ENCODE assay signal across 7 mouse cellular contexts in the genomic region with DNA sequence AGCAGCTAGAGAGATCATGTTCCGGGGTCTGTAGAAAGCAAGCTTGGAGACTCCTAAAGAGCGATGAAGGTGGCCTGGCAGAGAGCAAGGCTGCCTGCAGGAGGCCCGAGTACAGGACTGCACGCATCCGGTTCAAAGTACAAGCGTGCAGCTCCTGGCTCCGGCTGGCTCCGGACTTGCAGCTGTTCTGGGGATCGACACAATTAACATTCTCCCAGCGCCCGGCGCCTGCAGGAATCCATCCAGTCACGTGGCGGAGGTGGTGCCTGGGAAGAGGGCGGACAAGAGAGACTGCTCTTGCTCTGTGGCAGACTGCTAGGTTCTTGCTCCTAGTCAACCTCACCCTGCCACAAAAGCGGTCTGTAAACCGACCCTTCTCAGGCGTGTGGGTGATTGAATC.
A peak's percentile ranks its signal among the peaks of the same experiment; 100 is the strongest.
DNase-seq lines count a peak whose midpoint lies in the region; ATAC-seq and TF ChIP-seq lines count a peak whose summit lies in the region.

No protein-coding gene starts in this region.

- peaks cover 38% of the 10 kb centered on the region for H3K4me1 ChIP-seq in embryonic facial prominence, embryonic 15.5 days
- H3K4me1 ChIP-seq in heart, embryonic 10.5 days: peaks cover 44% of the 10 kb centered on the region
- H3K4me1 ChIP-seq in kidney, embryonic 14.5 days (ENCODE audit: control insufficient read depth, insufficient read depth, low read length): peaks cover 7% of the 10 kb centered on the region
- peaks cover 34% of the 10 kb centered on the region for H3K4me1 ChIP-seq in limb, embryonic 11.5 days (ENCODE audit: control insufficient read depth, insufficient read depth, low read length)
- H3K4me1 ChIP-seq in midbrain, embryonic 15.5 days: peaks cover 17% of the 10 kb centered on the region
- H3K4me1 ChIP-seq in stomach, embryonic 15.5 days: peaks cover 34% of the 10 kb centered on the region

- no peaks in the 10 kb centered on the region for H3K36me3 ChIP-seq in embryonic facial prominence, embryonic 15.5 days
- H3K36me3 ChIP-seq in heart, embryonic 10.5 days: no peaks in the 10 kb centered on the region
- no peaks in the 10 kb centered on the region for H3K36me3 ChIP-seq in kidney, embryonic 14.5 days (ENCODE audit: control insufficient read depth, insufficient read depth, low read length)
- no peaks in the 10 kb centered on the region for H3K36me3 ChIP-seq in limb, embryonic 11.5 days (ENCODE audit: control insufficient read depth, insufficient read depth, low read length)
- H3K36me3 ChIP-seq in midbrain, embryonic 15.5 days (replicated peaks): no peaks in the 10 kb centered on the region
- H3K36me3 ChIP-seq in stomach, embryonic 15.5 days: no peaks in the 10 kb centered on the region

- 3% methylated on average over 18 of the region's 18 CpGs for WGBS in embryonic facial prominence, embryonic 15.5 days
- 1% methylated on average over 18 of the region's 18 CpGs for WGBS in heart, embryonic 10.5 days
- WGBS in kidney, embryonic 14.5 days: under 1% methylated on average over 18 of the region's 18 CpGs
- WGBS in limb, embryonic 11.5 days: 2% methylated on average over 18 of the region's 18 CpGs
- under 1% methylated on average over 18 of the region's 18 CpGs for WGBS in midbrain, embryonic 15.5 days
- 1% methylated on average over 18 of the region's 18 CpGs for WGBS in stomach, embryonic 15.5 days

- peak; percentile 84 for ATAC-seq in embryonic facial prominence, embryonic 15.5 days (ENCODE audit: insufficient number of reproducible peaks, low FRiP score, low TSS enrichment, low read depth)
- ATAC-seq in kidney, embryonic 14.5 days (ENCODE audit: low FRiP score, low TSS enrichment): peak; percentile 92
- ATAC-seq in limb, embryonic 11.5 days (ENCODE audit: insufficient number of reproducible peaks, low FRiP score, low TSS enrichment, low read depth): peak; percentile 83
- ATAC-seq in midbrain, embryonic 15.5 days (replicated peaks): peak; percentile 92
- peak; percentile 84 for ATAC-seq in stomach, embryonic 15.5 days (ENCODE audit: insufficient read depth, low FRiP score, low read depth)

- peak overlapping the region; percentile 46 for H3K4me2 ChIP-seq in embryonic facial prominence, embryonic 15.5 days (replicated peaks)
- H3K4me2 ChIP-seq in kidney, embryonic 14.5 days (replicated peaks; ENCODE audit: low read depth, low read length): peak overlapping the region; percentile 29
- H3K4me2 ChIP-seq in limb, embryonic 11.5 days (ENCODE audit: low read depth, severe bottlenecking): peak overlapping the region; percentile 36
- peak overlapping the region; percentile 48 for H3K4me2 ChIP-seq in midbrain, embryonic 15.5 days
- peak overlapping the region; percentile 37 for H3K4me2 ChIP-seq in stomach, embryonic 15.5 days

- H3K9me3 ChIP-seq in embryonic facial prominence, embryonic 15.5 days (replicated peaks): no peaks in the 10 kb centered on the region
- H3K9me3 ChIP-seq in heart, embryonic 10.5 days: no peaks in the 10 kb centered on the region
- H3K9me3 ChIP-seq in kidney, embryonic 14.5 days (ENCODE audit: control insufficient read depth, low read length): 0 out of 2 replicates have a peak, but pooled peaks cover 3% of the 10 kb centered on the region
- H3K9me3 ChIP-seq in limb, embryonic 11.5 days (ENCODE audit: control insufficient read depth, low read length): no peaks in the 10 kb centered on the region
- H3K9me3 ChIP-seq in midbrain, embryonic 15.5 days: no peaks in the 10 kb centered on the region
- H3K9me3 ChIP-seq in stomach, embryonic 15.5 days: no peaks in the 10 kb centered on the region

- TF ChIP-seq CTCF in brain, embryonic 14.5 days (IDR thresholded peaks at IDR 0.05; ENCODE audit: borderline replicate concordance, extremely low read depth, insufficient read depth, insufficient read length): peak; percentile 15; the same call in 1 of the 2 replicates

- H3K27me3 ChIP-seq in embryonic facial prominence, embryonic 15.5 days: no peaks in the 10 kb centered on the region
- no peaks in the 10 kb centered on the region for H3K27me3 ChIP-seq in heart, embryonic 10.5 days (ENCODE audit: insufficient read depth, poor library complexity, severe bottlenecking)
- H3K27me3 ChIP-seq in kidney, embryonic 14.5 days (ENCODE audit: control insufficient read depth, insufficient read depth, low read length): no peaks in the 10 kb centered on the region
- no peaks in the 10 kb centered on the region for H3K27me3 ChIP-seq in limb, embryonic 11.5 days (ENCODE audit: control insufficient read depth, insufficient read depth, low read length)
- no peaks in the 10 kb centered on the region for H3K27me3 ChIP-seq in midbrain, embryonic 15.5 days (replicated peaks)
- H3K27me3 ChIP-seq in stomach, embryonic 15.5 days (replicated peaks): no peaks in the 10 kb centered on the region

- peak; percentile 41; the same call in 1 of the 2 replicates for TF ChIP-seq POLR2A in brain, embryonic 14.5 days (IDR thresholded peaks at IDR 0.05; ENCODE audit: borderline replicate concordance, extremely low read depth, insufficient read depth, insufficient read length, poor library complexity, severe bottlenecking)

- peak overlapping the region; percentile 89 for H3K27ac ChIP-seq in embryonic facial prominence, embryonic 15.5 days (replicated peaks)
- peak overlapping the region; percentile 94 for H3K27ac ChIP-seq in heart, embryonic 10.5 days
- peak overlapping the region; percentile 63 for H3K27ac ChIP-seq in kidney, embryonic 14.5 days (ENCODE audit: low read depth, low read length)
- H3K27ac ChIP-seq in limb, embryonic 11.5 days (replicated peaks; ENCODE audit: low read depth, low read length): peak overlapping the region; percentile 95
- peak overlapping the region; percentile 76 for H3K27ac ChIP-seq in midbrain, embryonic 15.5 days
- peak overlapping the region; percentile 93 for H3K27ac ChIP-seq in stomach, embryonic 15.5 days

- H3K9ac ChIP-seq in embryonic facial prominence, embryonic 15.5 days: no peak overlapping the region
- peak overlapping the region; percentile 18; the same call in 1 of the 2 replicates for H3K9ac ChIP-seq in kidney, embryonic 14.5 days (ENCODE audit: low read depth, low read length)
- H3K9ac ChIP-seq in limb, embryonic 11.5 days (ENCODE audit: low read length): peak overlapping the region; percentile 27; the same call in 1 of the 2 replicates
- peak overlapping the region; percentile 35; the same call in 1 of the 2 replicates for H3K9ac ChIP-seq in midbrain, embryonic 15.5 days
- no peak overlapping the region for H3K9ac ChIP-seq in stomach, embryonic 15.5 days

- DNase-seq in brain, embryonic 14.5 days (ENCODE audit: low read depth): peak; percentile 97
- DNase-seq in heart, embryonic 10.5 days (ENCODE audit: low spot score): peak; percentile 96
- peak; percentile 95 for DNase-seq in limb, embryonic 11.5 days (ENCODE audit: low spot score)

- peak overlapping the region; percentile 26 for H3K4me3 ChIP-seq in embryonic facial prominence, embryonic 15.5 days (replicated peaks)
- H3K4me3 ChIP-seq in heart, embryonic 10.5 days: peak overlapping the region; percentile 43
- no peak overlapping the region for H3K4me3 ChIP-seq in kidney, embryonic 14.5 days (ENCODE audit: low read length)
- no peak overlapping the region for H3K4me3 ChIP-seq in limb, embryonic 11.5 days (ENCODE audit: low read depth, low read length)
- peak overlapping the region; percentile 22 for H3K4me3 ChIP-seq in midbrain, embryonic 15.5 days
- H3K4me3 ChIP-seq in stomach, embryonic 15.5 days (replicated peaks): peak overlapping the region; percentile 9

Comparison
In these comparisons a context has a peak if more than half of its experiments do, and no peak if none do; other contexts are left out.
1. H3K4me3 ChIP-seq: peak in embryonic facial prominence, embryonic 15.5 days (single experiment), heart, embryonic 10.5 days (single experiment), midbrain, embryonic 15.5 days (single experiment) and stomach, embryonic 15.5 days (single experiment); none in kidney, embryonic 14.5 days (single experiment) and limb, embryonic 11.5 days (single experiment).
2. H3K9ac ChIP-seq: peak in kidney, embryonic 14.5 days (single experiment), limb, embryonic 11.5 days (single experiment) and midbrain, embryonic 15.5 days (single experiment); none in embryonic facial prominence, embryonic 15.5 days (single experiment) and stomach, embryonic 15.5 days (single experiment).
3. Peak in every context shown above with its lines, with median percentiles within 50 percentile points of each other: DNase-seq, ATAC-seq, H3K27ac ChIP-seq and H3K4me2 ChIP-seq.